Mouse (Mus musculus): ENCODE measurements around the gene Majin. TPM values are rescaled to one million over a fixed set of nuclear protein-coding genes. Genes with fewer than 3 reads are reported as not detected.
A peak's percentile ranks its signal among the peaks of the same experiment; 100 is the strongest.

The Majin gene
- not detected for total RNA-seq (2022)

DNA sequence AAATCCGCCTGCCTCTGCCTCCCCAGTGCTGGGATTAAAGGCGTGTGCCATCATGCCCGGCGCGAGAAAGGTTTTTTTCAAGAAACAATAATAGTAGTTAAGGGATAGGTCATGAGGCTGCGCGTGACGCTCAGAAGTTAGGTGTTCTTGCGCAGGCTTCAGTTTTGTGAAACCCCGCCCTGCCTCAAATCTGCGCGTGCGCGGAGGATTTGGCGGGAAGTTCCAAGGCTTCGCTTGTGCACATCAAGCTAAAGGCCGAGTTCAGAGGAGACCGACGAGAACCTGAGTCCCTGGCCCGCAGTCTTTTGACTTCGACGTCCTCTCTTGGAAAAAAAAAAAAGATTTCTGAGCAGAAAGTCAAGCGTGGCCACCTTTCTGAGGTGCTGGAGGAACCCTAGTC is at the start of gene Majin:
Majin (plus strand) TSS at position 258 of the 400 bp plus-strand sequence.
- DNase-seq (ENCODE audit: low spot score in 2 of 2) = no peak

DNA sequence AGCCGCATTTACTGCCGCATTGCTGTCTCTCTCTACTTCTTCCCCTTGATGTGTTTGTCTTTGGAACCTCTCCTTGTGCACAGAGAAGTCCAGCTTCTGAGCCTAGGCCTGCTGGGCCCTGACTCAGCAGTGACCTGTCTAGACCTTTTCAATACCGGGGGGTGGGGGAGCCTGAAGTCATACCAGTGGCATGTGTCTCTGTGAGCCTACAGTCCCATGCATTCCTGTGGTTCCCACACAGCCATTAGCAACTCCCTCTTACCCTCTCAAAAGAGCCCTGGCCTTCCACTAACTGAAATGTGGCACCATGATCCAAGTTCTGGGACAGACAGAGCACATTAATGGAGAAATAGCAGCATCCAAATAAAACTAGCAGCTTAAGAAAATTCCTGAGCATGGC is 47.8 kb upstream of the Majin start:
- DNase-seq (ENCODE audit: low spot score in 2 of 2) = no peak

DNA sequence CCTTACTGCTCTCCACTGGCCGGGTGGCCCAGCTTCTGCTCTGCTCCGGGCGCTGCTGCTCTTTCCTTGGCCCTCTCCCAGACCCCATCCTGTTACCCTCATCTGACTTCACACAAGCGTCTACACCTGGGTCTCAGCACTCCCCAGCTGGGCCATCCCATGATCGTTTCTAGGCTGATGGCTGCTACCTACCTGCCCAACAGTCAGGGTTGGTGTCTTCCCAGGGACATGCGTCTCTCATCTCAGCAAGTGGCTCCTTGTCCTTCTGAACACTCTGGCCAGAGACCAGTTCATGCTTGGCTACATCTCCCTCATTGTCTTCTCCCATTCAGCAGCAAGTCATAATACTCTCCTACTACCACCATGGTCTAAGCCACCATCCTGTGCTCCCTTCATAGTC is 44.5 kb upstream of the Majin start:
- DNase-seq (ENCODE audit: low spot score in 2 of 2) = no peak

DNA sequence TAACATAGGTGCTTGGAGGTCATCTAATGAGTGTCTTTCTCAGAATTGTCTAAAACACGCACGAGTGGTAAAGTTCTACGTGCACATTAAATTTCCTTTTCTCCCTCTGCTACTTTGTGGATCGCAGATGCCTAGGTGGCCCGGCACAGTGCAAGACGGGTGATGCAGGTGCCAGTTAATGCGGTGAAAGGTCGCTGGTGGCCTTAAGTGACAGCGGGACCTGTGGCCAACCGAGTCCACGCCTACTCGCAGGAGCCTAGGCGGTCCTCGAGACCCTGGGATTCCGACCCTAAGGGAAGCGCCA is 43.9 kb upstream of the Majin start:
- DNase-seq (ENCODE audit: low spot score in 2 of 2) = no peak

DNA sequence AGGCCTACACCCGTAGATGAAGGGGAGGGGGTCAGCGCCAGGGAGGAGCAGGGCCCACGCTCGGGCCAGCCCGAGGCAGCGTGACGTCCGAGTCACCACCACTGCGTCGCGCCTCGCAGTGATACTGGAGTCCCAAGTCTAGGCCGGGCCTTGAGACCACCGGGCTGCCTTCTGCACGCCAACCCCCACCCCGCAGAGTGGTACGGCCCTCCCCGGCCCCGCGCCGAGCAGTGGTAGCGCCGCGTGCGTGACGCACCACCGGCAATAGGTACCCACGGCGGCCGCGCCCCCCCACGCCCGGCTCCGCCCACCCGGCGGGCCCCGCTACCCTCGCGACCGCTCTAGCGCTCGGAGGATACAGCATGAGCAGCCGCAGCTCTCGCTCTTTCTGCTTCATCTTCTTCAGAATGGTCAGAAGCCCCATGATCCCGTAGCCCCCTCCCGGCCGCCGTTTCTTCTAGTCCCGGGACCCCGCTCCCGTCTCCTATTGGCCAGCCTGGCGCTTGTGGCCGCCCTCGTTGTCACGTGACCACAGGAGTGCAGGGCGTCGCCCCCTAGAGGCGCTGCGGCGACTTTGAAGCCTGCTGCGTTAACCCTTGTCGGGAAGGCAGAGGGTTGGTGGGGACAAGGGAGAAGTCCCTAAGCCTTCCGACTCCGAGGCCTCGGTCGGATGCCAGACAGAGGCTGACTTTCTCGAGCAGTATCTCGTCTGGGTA is 43.4 kb upstream of the Majin start, which contains the start of gene Batf2:
Batf2 (plus strand) TSS at position 306 of the 716 bp plus-strand sequence.
- DNase-seq (ENCODE audit: low spot score in 2 of 2) = peak; percentile 91 to 92

DNA sequence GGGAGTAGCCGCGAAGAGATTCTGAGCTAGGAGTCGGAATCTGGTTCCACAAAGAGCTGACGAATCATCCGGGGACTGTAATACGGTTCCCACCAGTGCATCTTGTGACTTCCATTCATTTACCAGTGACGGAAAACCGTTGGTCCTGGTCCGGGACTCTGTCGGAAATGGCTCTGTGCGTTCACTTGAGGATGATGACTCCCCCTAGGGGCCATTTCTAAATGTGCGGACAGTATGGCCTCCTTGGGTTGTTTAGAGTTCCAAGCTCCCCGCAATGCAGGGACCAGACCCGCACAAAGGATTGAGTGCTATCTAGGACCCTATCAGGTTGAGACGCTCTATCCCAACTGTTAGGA is 42.8 kb upstream of the Majin start, which contains the start of gene Arl2:
Arl2 (minus strand) TSS at position 155 of the 356 bp plus-strand sequence.
- DNase-seq (ENCODE audit: low spot score in 2 of 2) = peak; percentile 76 to 87

DNA sequence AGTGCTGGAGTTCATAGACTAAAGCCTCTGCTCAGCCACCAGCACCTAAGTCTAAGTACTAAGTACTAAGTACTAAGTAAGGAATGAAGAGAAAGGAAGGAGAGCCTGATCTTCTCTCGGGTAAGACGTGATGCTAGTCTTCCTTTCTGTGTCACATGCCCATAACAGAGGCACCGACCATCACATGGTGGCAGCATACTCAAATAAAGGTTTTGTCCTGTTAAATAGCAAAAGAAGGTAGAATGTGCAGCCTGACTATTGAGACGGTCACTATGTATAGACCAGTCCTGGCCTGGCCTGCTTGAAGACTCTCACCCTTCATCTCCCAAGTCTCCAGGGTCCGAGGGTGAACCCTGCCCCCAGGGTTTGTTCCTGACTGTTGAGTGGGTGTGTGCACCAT is 39.3 kb upstream of the Majin start:
- DNase-seq (ENCODE audit: low spot score in 2 of 2) = no peak

DNA sequence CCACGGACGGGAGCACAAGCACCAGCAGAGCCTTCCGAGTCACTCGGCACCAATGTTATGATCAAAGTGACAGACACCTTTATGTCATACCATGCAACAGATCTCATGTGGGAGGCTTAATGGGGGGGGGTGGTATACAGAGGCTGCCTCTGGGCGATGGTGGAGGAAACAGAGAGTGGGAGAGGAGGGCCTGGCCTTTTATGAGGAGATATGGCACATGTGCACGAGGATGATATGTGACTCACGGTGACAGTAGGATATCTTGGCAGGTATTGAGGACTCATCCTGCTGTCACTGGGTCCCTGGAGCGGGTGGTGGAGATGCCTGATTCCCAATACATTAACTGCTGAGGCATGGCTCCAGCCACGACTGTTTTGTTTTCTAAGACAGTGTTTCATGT is 29.0 kb upstream of the Majin start:
- no peak for DNase-seq (ENCODE audit: low spot score in 2 of 2)

DNA sequence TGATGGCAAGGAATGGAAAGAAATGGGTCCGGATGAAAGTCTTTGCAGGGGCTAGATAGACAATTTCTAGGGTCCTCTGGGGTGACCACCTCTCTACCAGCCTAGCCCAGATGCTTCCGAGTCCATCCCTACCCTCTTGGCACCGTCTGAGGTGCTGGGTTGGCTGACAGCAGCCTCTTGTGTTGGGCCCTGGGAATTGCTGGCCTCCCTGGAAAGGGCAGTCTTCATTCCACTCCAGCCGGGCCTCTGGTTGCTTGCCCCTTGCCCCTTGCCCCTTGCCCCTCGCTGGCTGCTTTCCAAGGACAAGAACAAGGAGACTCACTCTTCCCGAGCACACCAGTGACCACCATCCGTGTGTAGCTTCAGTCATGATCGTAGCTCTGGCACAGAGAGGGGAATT is 27.8 kb upstream of the Majin start:
- DNase-seq (ENCODE audit: low spot score in 2 of 2) = no peak

DNA sequence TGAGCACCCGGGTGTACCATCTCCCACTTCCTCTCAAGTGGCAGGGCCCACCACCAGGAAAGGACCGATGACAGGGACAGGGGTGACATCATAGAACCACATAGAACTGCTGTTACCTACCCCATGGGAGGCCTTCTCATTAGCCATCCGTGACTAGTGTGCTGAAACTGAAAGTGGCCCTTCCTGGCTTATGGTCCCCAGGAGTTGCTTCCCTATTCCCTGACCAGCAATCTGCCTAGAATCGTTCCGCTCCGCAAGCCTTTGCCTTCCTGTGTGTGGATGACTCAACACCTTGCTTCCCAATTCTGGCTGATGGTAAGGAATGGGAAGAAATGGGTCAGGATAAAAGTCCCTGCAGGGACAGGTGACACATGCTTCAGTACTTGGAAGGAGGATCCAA is 27.0 kb upstream of the Majin start:
- no peak for DNase-seq (ENCODE audit: low spot score in 2 of 2)

DNA sequence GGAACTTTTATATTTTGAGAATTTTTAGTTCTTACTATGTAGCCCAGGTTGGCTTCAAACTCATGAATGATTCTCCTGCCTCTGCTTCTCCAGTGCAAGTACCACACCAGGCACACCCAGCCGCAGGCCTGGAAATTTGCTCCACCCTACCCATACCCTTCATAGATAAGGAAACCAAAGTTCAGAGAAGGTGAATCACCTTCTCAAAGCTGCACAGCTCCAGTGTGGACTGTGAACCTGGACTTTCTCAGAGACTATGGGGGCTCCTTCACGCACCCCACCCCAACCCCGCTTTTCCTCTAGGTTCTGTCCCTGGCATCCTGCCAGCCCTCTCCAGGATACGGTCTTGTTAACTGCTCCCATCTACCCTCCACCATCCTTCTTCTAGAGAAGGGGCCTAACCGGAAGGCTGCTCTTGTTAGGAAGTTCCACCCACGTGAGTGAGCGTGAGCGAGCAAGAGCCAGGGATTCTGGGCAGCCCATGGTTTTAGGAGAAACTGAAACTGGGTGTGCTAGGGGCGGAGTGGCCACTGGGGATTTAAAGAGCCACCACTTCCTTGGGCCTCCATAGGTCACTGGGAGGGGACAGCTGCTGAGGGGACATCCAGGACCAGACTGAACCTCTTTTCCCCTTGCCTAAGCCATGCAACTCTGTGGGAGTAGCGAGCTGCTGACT is 20.2 kb upstream of the Majin start:
- no peak for DNase-seq (ENCODE audit: low spot score in 2 of 2)

DNA sequence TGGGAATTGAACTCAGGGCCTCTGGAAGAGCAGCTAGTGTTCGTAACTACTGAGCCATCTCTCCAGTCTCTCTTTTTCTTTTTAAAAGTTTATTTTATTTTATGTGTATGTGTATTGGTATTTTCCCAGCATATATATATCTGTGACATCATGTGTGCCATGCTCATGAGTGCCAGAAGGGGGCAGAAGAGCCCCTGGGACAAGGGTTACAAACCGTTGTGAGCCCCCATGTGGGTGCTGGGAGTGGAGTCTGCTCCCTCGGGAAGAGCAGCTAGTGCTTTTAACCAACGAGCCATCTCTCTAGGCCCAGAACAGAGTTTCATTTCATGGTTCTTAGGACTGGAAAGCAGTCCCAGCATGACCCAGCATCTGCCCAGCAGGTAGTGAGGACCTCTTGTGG is 17.4 kb upstream of the Majin start:
- no peak for DNase-seq (ENCODE audit: low spot score in 2 of 2)

DNA sequence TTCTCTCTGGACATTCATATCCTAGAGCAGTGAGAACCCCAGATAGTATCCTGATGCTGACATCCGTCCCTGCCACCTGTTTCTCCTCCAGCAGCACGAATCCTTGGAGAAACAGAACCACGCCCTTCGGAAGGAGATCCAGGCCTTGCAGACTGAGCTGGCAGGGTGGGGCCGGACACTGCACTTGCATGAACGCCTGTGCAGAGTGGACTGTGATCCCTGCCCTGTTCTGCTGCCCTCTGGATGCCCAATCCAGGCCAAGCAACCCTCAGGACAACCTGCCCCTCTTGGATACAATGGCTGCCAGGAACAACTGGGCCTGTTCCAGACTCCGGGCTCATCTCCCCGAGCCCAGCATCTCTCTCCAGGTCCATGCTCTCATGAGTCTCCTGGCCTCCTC is 13.0 kb upstream of the Majin start:
- no peak for DNase-seq (ENCODE audit: low spot score in 2 of 2)

DNA sequence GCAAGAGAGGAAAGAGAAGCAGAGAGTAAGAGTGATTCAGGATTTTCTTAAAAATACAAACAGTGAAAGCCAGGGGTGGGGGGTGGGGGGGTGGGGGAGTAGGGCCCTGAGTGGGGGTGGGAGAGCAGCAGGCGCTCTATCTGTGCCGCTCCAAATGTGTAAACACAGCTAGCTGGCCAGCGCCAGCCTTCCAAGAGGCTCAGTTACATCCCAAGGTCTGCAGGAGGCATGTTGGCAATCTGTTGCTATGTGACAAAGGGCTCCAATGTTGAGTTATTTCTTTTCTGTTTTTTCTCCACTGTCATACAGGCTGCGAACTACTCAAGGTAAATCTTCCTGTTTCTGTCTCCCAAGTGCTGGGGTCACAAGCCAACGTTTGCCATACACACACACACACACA is 9.4 kb upstream of the Majin start:
- DNase-seq (ENCODE audit: low spot score in 2 of 2) = no peak

DNA sequence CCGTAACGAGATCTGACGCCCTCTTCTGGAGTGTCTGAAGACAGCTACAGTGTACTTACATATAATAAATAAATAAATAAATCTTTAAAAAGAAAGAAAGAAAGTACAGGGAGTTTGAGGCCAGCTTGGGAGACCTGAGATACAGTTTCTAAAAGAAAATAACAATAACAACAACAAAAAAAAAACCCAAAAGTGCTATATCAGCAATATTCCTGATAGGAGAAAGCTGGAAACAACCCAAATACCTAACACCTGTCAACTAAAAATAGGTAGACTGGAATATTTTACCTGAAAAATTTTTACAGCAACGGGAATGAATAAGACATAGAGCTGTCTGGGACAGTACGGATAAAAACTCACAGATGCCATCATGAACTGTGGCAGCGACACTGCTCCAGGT is 5.4 kb upstream of the Majin start:
- DNase-seq (ENCODE audit: low spot score in 2 of 2) = no peak

DNA sequence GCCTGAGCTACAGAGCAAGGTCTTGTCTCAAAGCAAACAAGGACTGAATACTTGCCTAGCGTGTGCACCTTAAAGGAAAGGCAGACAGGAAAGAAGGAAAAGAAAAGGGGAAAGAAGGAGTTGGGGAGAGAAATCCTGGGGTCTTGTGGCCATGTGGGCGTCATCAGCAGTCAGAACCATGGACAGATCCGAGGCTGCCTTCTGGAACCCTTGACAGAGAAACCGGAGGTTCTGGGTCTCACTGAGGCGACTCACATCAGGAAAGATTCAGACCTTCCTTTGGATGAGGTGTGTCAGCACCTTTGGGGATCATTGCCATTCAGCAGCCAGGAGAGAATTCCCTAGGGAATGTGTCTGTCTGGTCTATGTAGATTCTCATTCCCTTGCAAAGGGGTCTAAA is 2.6 kb upstream of the Majin start:
- no peak for DNase-seq (ENCODE audit: low spot score in 2 of 2)

DNA sequence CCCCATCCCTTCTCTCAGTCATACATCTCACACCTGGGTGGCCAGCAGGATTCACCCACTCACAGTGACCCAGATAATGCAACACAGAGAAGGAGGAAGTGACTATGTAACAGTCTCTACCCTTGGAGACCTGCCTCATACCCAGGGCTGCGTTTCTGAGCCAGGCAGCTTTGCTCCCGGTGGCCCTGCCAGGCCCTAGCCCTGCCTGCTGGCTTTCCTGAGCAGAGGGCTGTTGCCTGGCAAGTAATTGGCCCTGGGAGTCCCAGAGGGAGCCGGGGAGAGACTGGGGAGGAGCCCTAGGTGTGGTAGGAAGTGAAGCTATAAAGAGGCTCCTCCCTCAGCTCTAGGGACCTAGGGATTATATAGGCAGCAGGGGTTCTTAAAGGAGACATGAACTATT is 1.7 kb upstream of the Majin start:
- DNase-seq (ENCODE audit: low spot score in 2 of 2) = no peak

DNA sequence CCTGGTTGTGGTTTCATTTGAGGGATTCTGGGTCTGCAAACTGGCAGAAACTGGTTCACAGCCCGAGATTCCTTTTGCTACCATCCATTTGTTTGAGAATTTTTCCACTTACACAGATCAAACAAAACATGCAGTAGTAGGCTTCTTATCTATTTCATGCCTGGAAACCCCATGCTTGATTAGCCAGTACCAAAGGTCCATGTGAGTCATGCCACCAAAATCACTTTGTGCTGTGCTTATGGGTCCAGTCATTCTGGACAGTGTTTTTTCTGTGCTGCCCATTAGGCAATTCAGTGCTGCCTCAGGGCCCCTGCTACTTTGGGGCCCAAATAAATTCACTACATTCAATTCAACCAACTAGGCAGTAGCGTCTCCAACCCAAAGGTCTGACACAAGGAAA is 20.1 kb downstream of the Majin start:
- no peak for DNase-seq (ENCODE audit: low spot score in 2 of 2)

DNA sequence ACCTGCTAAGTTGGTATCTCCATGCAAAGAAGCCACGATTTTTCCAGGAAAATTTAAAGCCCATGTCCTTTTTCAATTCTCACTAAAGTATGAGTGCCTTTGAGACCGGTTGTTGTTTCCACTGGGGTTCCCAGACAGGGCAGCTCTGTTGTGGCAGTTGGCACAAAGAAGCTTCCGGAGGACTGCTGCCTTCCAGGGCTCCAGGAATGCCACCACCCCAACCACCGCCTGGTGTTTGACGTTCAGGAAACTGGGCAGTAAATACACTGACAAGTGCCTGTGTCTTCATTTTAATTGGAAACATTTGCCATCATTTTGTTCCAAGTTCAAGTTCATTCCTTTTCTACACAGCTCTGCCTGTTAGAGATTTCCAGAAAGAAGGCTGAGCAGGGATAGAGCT is 22.5 kb downstream of the Majin start:
- no peak for DNase-seq (ENCODE audit: low spot score in 2 of 2)

DNA sequence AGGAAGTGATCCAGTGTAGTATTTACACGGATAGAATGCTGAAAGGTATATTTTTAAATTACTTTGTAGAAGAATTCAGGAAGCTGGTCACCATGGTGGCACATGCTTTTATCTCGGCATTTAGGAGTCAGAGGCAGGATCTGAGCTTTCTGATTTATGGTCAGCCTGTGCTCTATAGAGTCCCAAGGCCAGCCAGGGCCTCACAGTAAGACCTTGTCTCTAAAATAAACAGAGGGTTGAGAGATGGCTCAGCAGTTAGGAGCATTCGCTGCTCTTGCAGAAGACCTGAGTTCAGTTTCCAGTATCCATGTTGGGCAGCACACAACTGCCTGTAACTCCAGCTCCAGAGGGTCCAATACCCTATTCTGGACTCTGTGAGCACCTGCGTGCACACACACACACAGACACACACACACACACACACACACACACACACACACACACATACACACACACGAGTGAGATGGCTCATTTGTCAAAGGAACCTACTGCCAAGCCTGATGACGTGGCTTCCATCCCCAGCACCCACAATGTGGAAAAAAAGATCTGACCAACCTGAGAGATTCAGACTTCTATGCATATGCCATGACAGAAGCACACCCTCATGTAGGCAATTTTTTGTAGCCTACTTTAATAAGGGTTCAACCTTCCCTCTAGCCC is 32.0 kb downstream of the Majin start:
- no peak for DNase-seq (ENCODE audit: low spot score in 2 of 2)

DNA sequence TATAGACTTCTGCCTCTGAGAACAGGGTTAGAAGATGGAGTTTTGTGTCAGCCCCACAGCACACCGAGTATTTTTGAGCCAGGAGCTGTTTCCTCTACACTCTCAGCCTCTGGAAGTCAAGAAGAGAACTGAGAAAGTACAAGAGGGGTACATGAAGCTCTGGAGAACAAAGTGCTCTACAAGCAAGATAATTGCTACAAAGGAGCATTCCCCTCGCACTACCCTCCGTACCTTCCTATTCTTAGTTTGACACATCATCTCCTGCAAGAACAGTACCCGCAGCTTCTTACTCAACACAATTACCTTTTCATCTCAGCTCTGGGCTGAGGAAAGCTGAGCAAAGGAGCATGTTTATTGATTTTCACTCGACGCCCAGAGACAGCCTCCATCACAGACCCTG is 34.4 kb downstream of the Majin start:
- no peak for DNase-seq (ENCODE audit: low spot score in 2 of 2)

DNA sequence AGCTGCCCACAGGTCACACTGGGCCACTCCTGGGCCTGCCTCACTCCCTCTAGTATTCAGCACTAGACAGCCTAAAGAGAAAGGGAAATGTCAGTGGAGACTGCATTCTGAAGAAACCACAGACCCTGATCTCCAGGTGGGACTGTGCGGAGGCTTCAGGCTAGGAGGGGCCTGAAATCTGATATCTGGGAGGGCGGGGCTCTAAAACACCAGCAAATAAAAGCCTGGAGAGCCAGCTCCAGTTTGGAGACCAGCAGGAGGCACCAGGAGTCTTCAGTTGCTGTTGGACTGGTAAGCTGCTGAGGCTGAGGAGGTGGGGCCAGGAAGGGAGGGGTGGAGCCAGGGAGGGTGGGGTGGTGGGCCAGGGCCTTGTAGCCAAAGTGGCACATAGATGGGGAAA is 41.9 kb downstream of the Majin start, which contains the start of gene Gpha2:
Gpha2 (plus strand) TSS at position 246 of the 400 bp plus-strand sequence.
- DNase-seq (ENCODE audit: low spot score in 2 of 2) = no peak

DNA sequence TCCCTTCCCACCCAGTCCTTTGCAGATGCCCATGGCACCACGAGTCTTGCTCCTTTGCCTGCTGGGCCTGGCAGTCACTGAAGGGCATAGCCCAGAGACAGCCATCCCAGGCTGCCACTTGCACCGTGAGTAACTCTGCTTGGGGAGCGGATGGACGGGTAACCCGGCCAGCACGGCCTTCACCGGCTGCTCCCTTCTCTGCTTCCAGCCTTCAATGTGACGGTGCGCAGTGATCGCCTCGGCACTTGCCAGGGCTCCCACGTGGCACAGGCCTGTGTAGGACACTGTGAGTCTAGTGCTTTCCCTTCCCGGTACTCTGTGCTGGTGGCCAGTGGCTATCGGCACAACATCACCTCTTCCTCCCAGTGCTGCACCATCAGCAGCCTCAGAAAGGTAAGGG is 42.6 kb downstream of the Majin start:
- DNase-seq (ENCODE audit: low spot score in 2 of 2) = no peak

All from layer of hippocampus, adult 8-10 months (tissue).